Mouse (Mus musculus) ES-Bruce4 (cell line): ENCODE results near the gene Zfp697.
"Not testable (repeated sequence)": the region's sequence is repeated elsewhere in the genome, so short reads cannot be mapped to it uniquely, and the experiment has no call there.

ENCODE experiments used
- CTCF ChIP-seq: IDR thresholded peaks from one replicate; pipeline ENCODE4 v1.8.1; 2011; ENCODE audit warnings: low read depth, low read length
- EP300 ChIP-seq: IDR thresholded peaks from 2 replicates; pipeline ENCODE4 v1.6.1; 2011; ENCODE audit warnings: low read depth, low read length; ENCODE audit not compliant: insufficient read depth
- POLR2A ChIP-seq: IDR thresholded peaks from one replicate; pipeline ENCODE4 v1.8.1; 2011; ENCODE audit warnings: low read length; ENCODE audit not compliant: insufficient read depth

GRCm38 (mm10) chr3:98567717-98568116, 185.5 kb downstream of the Zfp697 start:
- not testable (repeated sequence) for TF ChIP-seq CTCF, POLR2A, EP300
